ENCODE assay signal across 8 mouse cellular contexts in genomic region chr11:88550083-88550907, GRCm38 (mm10).
A peak's percentile ranks its signal among the peaks of the same experiment; 100 is the strongest.
DNase-seq lines count a peak whose midpoint lies in the region; ATAC-seq and TF ChIP-seq lines count a peak whose summit lies in the region.

No protein-coding gene starts in this region.

- no peak for DNase-seq in liver, postnatal 0 days
- DNase-seq in liver, embryonic 11.5 days (ENCODE audit: low spot score), result no peak
- no peak for DNase-seq in brain, embryonic 14.5 days (ENCODE audit: low read depth)
- no peak for DNase-seq in stomach, postnatal 0 days (ENCODE audit: low spot score)
- DNase-seq in adipocyte (ENCODE audit: low spot score), result no peak
- no peak for DNase-seq in adrenal gland, postnatal 4 days (ENCODE audit: low spot score in 2 of 2)
- no peak for DNase-seq in layer of hippocampus, postnatal 36 days

- no peaks in the 10 kb centered on the region for H3K9me3 ChIP-seq in liver, postnatal 0 days (ENCODE audit: low read length)
- H3K9me3 ChIP-seq in liver, embryonic 11.5 days (ENCODE audit: control insufficient read depth, low read length), result no peaks in the 10 kb centered on the region
- H3K9me3 ChIP-seq in stomach, postnatal 0 days (ENCODE audit: control insufficient read depth, low read length), result no peaks in the 10 kb centered on the region

- H3K4me2 ChIP-seq in liver, postnatal 0 days (ENCODE audit: low read depth, low read length), result no peak overlapping the region
- H3K4me2 ChIP-seq in liver, embryonic 11.5 days, result no peak overlapping the region
- H3K4me2 ChIP-seq in stomach, postnatal 0 days (replicated peaks; ENCODE audit: low read depth), result no peak overlapping the region

- no peak overlapping the region for H3K9ac ChIP-seq in liver, postnatal 0 days (replicated peaks)
- H3K9ac ChIP-seq in liver, embryonic 11.5 days (ENCODE audit: low read depth, low read length), result no peak overlapping the region
- no peak overlapping the region for H3K9ac ChIP-seq in stomach, postnatal 0 days (ENCODE audit: low read length)

- 64% methylated on average over 6 of the region's 6 CpGs for WGBS in liver, postnatal 0 days (ENCODE audit: insufficient replicate concordance)
- 64% methylated on average over 6 of the region's 6 CpGs for WGBS in liver, embryonic 11.5 days
- 70% methylated on average over 6 of the region's 6 CpGs for WGBS in stomach, postnatal 0 days

- no peak for TF ChIP-seq EP300 in liver, postnatal 0 days (IDR thresholded peaks at IDR 0.05; ENCODE audit: low read depth)
- TF ChIP-seq EP300 in stomach, postnatal 0 days (optimal IDR thresholded peaks at IDR 0.05), result no peak

- TF ChIP-seq POLR2A in brain, embryonic 14.5 days (IDR thresholded peaks at IDR 0.05; ENCODE audit: borderline replicate concordance, extremely low read depth, insufficient read depth, insufficient read length, poor library complexity, severe bottlenecking), result no peak

- peak; percentile 9; the same call in 1 of the 2 replicates for TF ChIP-seq CTCF in liver, postnatal 0 days (IDR thresholded peaks at IDR 0.05; ENCODE audit: low read depth)
- 0 out of 2 replicates have a peak, but pooled peaks have one; percentile 14 for TF ChIP-seq CTCF in brain, embryonic 14.5 days (IDR thresholded peaks at IDR 0.05; ENCODE audit: borderline replicate concordance, extremely low read depth, insufficient read depth, insufficient read length)
- TF ChIP-seq CTCF in stomach, postnatal 0 days (IDR thresholded peaks at IDR 0.05; ENCODE audit: low read depth), result peak; percentile 18; the same call in 1 of the 2 replicates

- H3K27ac ChIP-seq in liver, postnatal 0 days (ENCODE audit: low read depth), result no peak overlapping the region
- no peak overlapping the region for H3K27ac ChIP-seq in liver, embryonic 11.5 days (ENCODE audit: low read depth, low read length)
- no peak overlapping the region; the same call in 1 of the 2 replicates for H3K27ac ChIP-seq in stomach, postnatal 0 days (replicated peaks)

- peaks cover 34% of the 10 kb centered on the region for H3K4me1 ChIP-seq in liver, postnatal 0 days (ENCODE audit: insufficient read depth)
- H3K4me1 ChIP-seq in liver, embryonic 11.5 days (replicated peaks; ENCODE audit: control insufficient read depth, insufficient read depth, low read length), result peaks cover 43% of the 10 kb centered on the region
- peaks cover 7% of the 10 kb centered on the region; the same call in 1 of the 2 replicates for H3K4me1 ChIP-seq in stomach, postnatal 0 days (replicated peaks; ENCODE audit: control insufficient read depth, insufficient read depth)

- H3K36me3 ChIP-seq in liver, postnatal 0 days (replicated peaks; ENCODE audit: insufficient read depth, low read length), result no peaks in the 10 kb centered on the region
- no peaks in the 10 kb centered on the region for H3K36me3 ChIP-seq in liver, embryonic 11.5 days (ENCODE audit: control insufficient read depth, insufficient read depth, low read length)
- H3K36me3 ChIP-seq in stomach, postnatal 0 days (ENCODE audit: control insufficient read depth, insufficient read depth, low read length), result no peaks in the 10 kb centered on the region

- ATAC-seq in liver, postnatal 0 days, result no peak
- ATAC-seq in liver, embryonic 11.5 days (replicated peaks; ENCODE audit: low FRiP score), result no peak
- peak; percentile 54 for ATAC-seq in inflammation-experienced regulatory T-cells, adult 6 months
- no peak for ATAC-seq in stomach, postnatal 0 days (ENCODE audit: low FRiP score, low TSS enrichment)

- H3K27me3 ChIP-seq in liver, postnatal 0 days (ENCODE audit: insufficient read depth, low read length), result no peaks in the 10 kb centered on the region
- no peaks in the 10 kb centered on the region for H3K27me3 ChIP-seq in liver, embryonic 11.5 days (replicated peaks; ENCODE audit: control insufficient read depth, insufficient read depth, low read length)
- no peaks in the 10 kb centered on the region for H3K27me3 ChIP-seq in stomach, postnatal 0 days (ENCODE audit: control insufficient read depth, insufficient read depth, low read length)

- no peak overlapping the region for H3K4me3 ChIP-seq in liver, postnatal 0 days (ENCODE audit: low read depth, low read length)
- no peak overlapping the region for H3K4me3 ChIP-seq in liver, embryonic 11.5 days (ENCODE audit: low read depth, low read length)
- no peak overlapping the region for H3K4me3 ChIP-seq in stomach, postnatal 0 days (ENCODE audit: low read depth, low read length)
